Mouse (Mus musculus): ENCODE data around the gene Cnnm3. TPM values are rescaled to one million over a fixed set of nuclear protein-coding genes. Genes with fewer than 3 reads are reported as not detected.

Gene Cnnm3
- total and polyA plus RNA-seq, 3 experiments: 11.1 to 15.6 (median 15.1) TPM

GRCm38 (mm10) chr1:36479903-36480899 is 31.5 kb upstream of the Cnnm3 start:
- Histone ChIP-seq H3K4me3 (no peak overlapping the region), H3K27me3 (ENCODE audit: control insufficient read depth, insufficient read depth, low read length) (no peaks in the 10 kb centered on the region), H3K9ac (ENCODE audit: low read depth, low read length) (no peak overlapping the region), H3K27ac (no peak overlapping the region), H3K4me1 (ENCODE audit: control insufficient read depth, insufficient read depth, low read length) (no peaks in the 10 kb centered on the region), H3K36me3 (ENCODE audit: control insufficient read depth, insufficient read depth, low read length) (no peaks in the 10 kb centered on the region), H3K79me2 (replicated peaks; ENCODE audit: control insufficient read depth, insufficient read depth, low read length) (no peaks in the 10 kb centered on the region)
- TF ChIP-seq CTCF (IDR thresholded peaks at IDR 0.05) (no peak), EP300 (IDR thresholded peaks at IDR 0.05; ENCODE audit: insufficient read depth, low read depth, low read length) (no peak), POLR2A (IDR thresholded peaks at IDR 0.05; ENCODE audit: insufficient read depth, low read depth, low read length) (no peak)
- 78% methylated on average over 12 of the region's 12 CpGs for WGBS
- intact Hi-C loops (cut with DNase I): no loop called here
- no peak for DNase-seq

DNA sequence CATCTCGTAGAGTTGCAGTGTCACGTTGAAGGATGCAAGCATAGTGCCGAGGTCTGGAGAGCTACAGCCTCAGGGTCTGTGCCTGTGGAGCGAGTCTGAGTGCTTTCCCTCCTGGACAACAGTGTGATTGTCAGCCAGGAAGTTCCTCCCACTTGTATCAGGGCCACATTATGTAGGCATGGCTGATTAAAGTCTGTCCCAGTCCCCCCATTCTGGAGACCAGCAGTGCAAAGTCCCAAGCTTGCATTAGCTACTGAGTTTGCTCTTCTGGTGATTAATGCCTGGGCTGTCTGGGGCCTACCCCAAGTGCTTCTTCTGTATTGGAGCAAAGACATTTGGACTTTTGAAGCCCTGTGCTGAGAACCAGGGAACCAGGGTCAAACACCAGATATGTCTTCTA is 27.8 kb upstream of the Cnnm3 start:
- WGBS: 65% methylated on average over 4 of the region's 4 CpGs
- Histone ChIP-seq H3K4me3 (no peak overlapping the region), H3K36me3 (ENCODE audit: control insufficient read depth, insufficient read depth, low read length) (no peaks in the 10 kb centered on the region), H3K27ac (no peak overlapping the region), H3K27me3 (ENCODE audit: control insufficient read depth, insufficient read depth, low read length) (no peaks in the 10 kb centered on the region), H3K79me2 (replicated peaks; ENCODE audit: control insufficient read depth, insufficient read depth, low read length) (no peaks in the 10 kb centered on the region), H3K9ac (ENCODE audit: low read depth, low read length) (no peak overlapping the region), H3K4me1 (ENCODE audit: control insufficient read depth, insufficient read depth, low read length) (no peaks in the 10 kb centered on the region)
- intact Hi-C loops (cut with DNase I): no loop called here
- TF ChIP-seq CTCF (IDR thresholded peaks at IDR 0.05) (no peak), POLR2A (IDR thresholded peaks at IDR 0.05; ENCODE audit: insufficient read depth, low read depth, low read length) (no peak)
- no peak for DNase-seq

DNA sequence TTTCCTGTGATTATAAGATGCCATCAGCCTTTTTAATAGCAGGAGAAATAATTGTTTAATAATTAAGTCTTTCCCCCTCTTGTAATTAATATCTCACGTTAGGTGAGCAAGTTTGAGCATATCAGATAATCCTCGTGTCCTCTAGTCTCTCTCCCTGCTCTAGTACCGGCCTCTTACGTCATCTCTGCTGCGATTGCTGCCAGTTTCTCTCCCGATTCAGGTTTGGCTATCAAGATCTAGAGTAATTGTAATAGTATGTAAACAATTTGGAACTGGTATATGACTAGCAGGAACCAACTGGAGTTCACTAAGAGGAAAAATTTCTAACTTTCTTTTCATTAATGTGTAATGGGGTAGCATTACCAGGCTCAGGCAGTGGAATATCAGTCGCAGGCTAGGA is 26.6 kb upstream of the Cnnm3 start:
- no peaks in the 10 kb centered on the region for H3K4me1 ChIP-seq (ENCODE audit: control insufficient read depth, insufficient read depth, low read length)
- TF ChIP-seq EP300 (IDR thresholded peaks at IDR 0.05; ENCODE audit: insufficient read depth, low read depth, low read length): no peak
- TF ChIP-seq CTCF (IDR thresholded peaks at IDR 0.05): no peak
- no peak for TF ChIP-seq POLR2A (IDR thresholded peaks at IDR 0.05; ENCODE audit: insufficient read depth, low read depth, low read length)
- H3K4me3 ChIP-seq: no peak overlapping the region
- DNase-seq: no peak
- no peak overlapping the region for H3K27ac ChIP-seq
- H3K9ac ChIP-seq (ENCODE audit: low read depth, low read length): no peak overlapping the region
- WGBS: 65% methylated on average over 7 of the region's 7 CpGs
- no peaks in the 10 kb centered on the region for H3K79me2 ChIP-seq (replicated peaks; ENCODE audit: control insufficient read depth, insufficient read depth, low read length)
- no peaks in the 10 kb centered on the region for H3K27me3 ChIP-seq (ENCODE audit: control insufficient read depth, insufficient read depth, low read length)
- intact Hi-C loops (cut with DNase I): no loop called here
- H3K36me3 ChIP-seq (ENCODE audit: control insufficient read depth, insufficient read depth, low read length): no peaks in the 10 kb centered on the region

- no peaks in the 10 kb centered on the region for H3K27me3 ChIP-seq (ENCODE audit: control insufficient read depth, insufficient read depth, low read length)
- WGBS: 88% methylated on average over 9 of the region's 9 CpGs
- H3K4me1 ChIP-seq (ENCODE audit: control insufficient read depth, insufficient read depth, low read length): no peaks in the 10 kb centered on the region; the same call in 1 of the 2 replicates
- no peaks in the 10 kb centered on the region for H3K79me2 ChIP-seq (replicated peaks; ENCODE audit: control insufficient read depth, insufficient read depth, low read length)
- DNase-seq: no peak
- intact Hi-C loops (cut with DNase I): no loop called here
- no peak overlapping the region for H3K4me3 ChIP-seq
- H3K9ac ChIP-seq (ENCODE audit: low read depth, low read length): no peak overlapping the region
- H3K27ac ChIP-seq: no peak overlapping the region
- no peaks in the 10 kb centered on the region for H3K36me3 ChIP-seq (ENCODE audit: control insufficient read depth, insufficient read depth, low read length)
- no peak for TF ChIP-seq POLR2A (IDR thresholded peaks at IDR 0.05; ENCODE audit: insufficient read depth, low read depth, low read length)
- no peak for TF ChIP-seq EP300 (IDR thresholded peaks at IDR 0.05; ENCODE audit: insufficient read depth, low read depth, low read length)
- no peak for TF ChIP-seq CTCF (IDR thresholded peaks at IDR 0.05)
Observed at GRCm38 (mm10) chr1:36487111-36487510, 24.6 kb upstream of the Cnnm3 start.

GRCm38 (mm10) chr1:36489661-36490060 is 22.0 kb upstream of the Cnnm3 start:
- Histone ChIP-seq H3K36me3 (ENCODE audit: control insufficient read depth, insufficient read depth, low read length) (no peaks in the 10 kb centered on the region), H3K27ac (no peak overlapping the region), H3K9ac (ENCODE audit: low read depth, low read length) (no peak overlapping the region), H3K79me2 (replicated peaks; ENCODE audit: control insufficient read depth, insufficient read depth, low read length) (no peaks in the 10 kb centered on the region), H3K4me3 (no peak overlapping the region), H3K27me3 (ENCODE audit: control insufficient read depth, insufficient read depth, low read length) (no peaks in the 10 kb centered on the region), H3K4me1 (ENCODE audit: control insufficient read depth, insufficient read depth, low read length) (peaks cover 4% of the 10 kb centered on the region)
- intact Hi-C loops (cut with DNase I): loop anchor here (5.0 kb wide), 1 partner anchor 47 kb away; no protein-coding TSS in a partner anchor
- WGBS: 79% methylated on average over 6 of the region's 6 CpGs
- no peak for DNase-seq
- TF ChIP-seq EP300 (IDR thresholded peaks at IDR 0.05; ENCODE audit: insufficient read depth, low read depth, low read length): no peak
- no peak for TF ChIP-seq POLR2A (IDR thresholded peaks at IDR 0.05; ENCODE audit: insufficient read depth, low read depth, low read length)
- TF ChIP-seq CTCF (IDR thresholded peaks at IDR 0.05): no peak
